Mouse (Mus musculus) thymus, adult 2 months (tissue): ENCODE data around the gene Rbm38.

Source experiments
- CTCF ChIP-seq: fragments of 200-500 bp; IDR thresholded peaks from 2 replicates; pipeline ENCODE4 v1.5.1; 2012; ENCODE audit warnings: mild to moderate bottlenecking, control low read depth, low read length, moderate library complexity, borderline replicate concordance; ENCODE audit not compliant: control insufficient read depth, poor library complexity, insufficient read depth; ENCODE audit errors: extremely low read depth
- POLR2A ChIP-seq: fragments of 200-500 bp; IDR thresholded peaks from 2 replicates; pipeline ENCODE4 v1.6.1; 2012; ENCODE audit warnings: mild to moderate bottlenecking, low read length, control low read depth, moderate library complexity; ENCODE audit not compliant: control insufficient read depth, poor library complexity, insufficient read depth; ENCODE audit errors: extremely low read depth

DNA sequence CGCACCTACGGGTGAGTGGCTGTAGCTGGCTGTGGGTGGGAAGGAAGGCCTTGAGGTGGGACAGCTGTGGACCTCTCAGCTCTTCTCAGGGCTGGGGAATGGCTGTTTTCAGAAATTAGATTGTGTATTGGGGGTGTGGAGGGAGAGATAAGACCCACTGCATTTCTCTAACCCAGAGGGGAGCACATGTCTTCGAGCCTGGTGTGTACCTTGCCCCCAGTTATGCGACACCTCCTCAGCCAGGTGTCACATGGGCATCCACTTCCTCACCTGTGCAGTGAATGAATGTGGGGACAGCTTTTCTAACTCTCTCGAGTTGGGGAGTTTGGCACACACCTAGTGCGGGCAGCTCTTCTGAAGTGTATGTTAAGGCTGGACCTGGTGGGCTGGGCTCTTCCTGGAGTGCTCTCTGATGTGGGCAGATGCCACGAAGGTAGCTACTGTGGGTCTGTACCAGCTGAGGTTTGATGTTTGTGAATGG is 3.1 kb downstream of the Rbm38 start:
- TF ChIP-seq CTCF (no peak), POLR2A (no peak)
